Mouse (Mus musculus) right cerebral cortex, postnatal 4 days (tissue): Measurements from ENCODE around the gene Rbm20.

ENCODE experiments used
- DNase-seq: peaks from one replicate; pipeline ENCODE4 v3.0.0-alpha.2; 2022

Rbm20 gene

GRCm38 (mm10) chr19:53674131-53674925 is 2.8 kb upstream of the Rbm20 start:
- DNase-seq: no peak

GRCm38 (mm10) chr19:53676228-53676627 is 878 bp upstream of the Rbm20 start:
- no peak for DNase-seq

DNA sequence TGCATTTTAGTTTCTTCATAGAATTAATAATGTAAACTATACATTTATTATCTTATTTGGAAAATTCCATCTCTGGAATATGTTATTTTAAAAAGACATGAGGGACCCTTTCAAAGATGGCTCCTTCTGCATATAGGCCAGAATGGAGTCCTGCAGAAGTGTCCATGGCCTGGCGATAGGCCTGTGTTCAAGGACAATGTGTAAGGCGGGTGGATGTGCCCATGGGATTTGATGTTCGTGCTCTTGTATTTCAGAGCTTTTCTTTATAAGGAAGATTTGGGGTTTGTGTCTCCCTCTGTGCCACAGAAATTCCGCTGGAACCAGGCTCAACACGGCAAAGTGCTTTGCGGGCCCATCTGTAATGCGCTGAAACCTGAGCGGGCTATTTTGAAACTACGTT is 2.1 kb downstream of the Rbm20 start:
- DNase-seq: no peak

DNA sequence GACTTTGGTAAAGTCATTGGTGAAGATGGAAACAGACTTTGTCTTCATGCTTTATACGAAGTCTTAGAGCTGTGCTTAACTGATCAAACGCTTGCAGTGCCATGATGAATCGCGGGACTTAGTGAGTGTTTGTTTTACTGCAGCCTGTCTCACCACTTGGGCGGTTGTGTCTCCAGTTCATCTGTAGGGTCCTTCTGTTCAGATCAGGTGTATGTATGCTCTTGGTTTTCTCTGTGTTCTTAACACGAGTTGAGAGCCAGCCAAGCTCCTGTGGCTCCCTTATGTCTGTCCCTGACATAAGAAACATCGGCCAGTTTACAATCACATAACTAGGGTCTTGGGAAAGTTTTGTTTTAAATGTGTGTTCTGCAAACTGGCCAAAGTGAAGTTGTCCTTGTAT is 2.9 kb downstream of the Rbm20 start:
- DNase-seq: no peak

DNA sequence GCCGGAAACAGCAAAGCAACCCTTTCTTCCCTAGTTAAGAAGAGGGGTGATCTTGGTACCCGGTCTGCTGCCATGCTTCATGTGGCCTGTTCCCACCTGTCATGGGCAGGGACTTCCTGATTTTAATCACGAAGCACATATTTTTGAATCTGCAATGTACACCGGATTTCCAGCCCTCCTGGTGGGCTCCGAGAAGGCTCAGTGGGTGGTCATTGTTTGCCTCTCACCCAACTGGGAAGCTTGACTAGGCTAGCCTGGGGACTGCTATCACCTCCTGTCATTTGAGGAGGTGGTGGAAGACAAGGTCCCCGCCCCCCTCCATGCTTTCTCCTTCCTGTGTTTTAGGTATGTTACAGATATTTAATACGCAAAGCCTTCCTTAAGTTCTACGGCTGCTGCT is 5.3 kb downstream of the Rbm20 start:
- no peak for DNase-seq

DNA sequence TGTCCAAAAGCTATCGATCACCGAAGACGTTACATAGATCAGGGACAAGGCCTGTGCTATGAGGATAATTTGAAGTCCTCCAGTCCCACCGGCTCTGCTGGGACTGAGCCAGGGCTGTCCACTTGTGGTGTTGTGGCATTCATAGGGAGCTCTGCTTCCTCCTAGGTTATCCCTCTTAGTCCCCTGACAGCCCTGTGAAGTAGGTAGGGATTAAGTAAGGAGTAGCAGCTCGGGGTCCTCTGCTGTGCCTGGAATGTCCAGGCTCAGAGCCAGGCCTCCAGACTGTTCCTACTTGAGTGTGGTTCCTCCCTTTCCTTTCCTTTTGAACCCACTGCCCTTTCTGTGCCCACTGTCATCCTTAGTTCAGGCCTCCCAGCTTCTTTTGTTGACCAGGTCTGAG is 10.5 kb downstream of the Rbm20 start:
- DNase-seq: no peak

DNA sequence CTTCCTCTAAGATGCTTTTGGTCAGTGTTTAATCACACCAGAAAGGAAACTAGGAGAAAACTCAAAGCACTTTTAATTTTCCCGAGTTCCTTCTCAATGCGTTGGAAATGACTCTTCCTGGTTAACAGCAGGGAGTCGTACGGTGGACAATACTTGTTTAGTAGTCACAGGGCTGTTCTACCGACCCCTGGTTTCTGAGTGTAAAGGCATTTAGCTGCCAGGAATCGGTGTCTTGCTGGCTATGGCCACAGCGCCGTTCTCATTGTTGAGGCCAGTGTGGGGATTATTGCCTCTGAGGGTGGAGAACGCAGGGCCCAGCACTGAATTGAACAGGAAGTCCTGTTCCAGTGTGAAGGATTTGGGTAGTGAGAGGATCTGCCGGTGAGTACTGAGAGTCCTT is 13.7 kb downstream of the Rbm20 start:
- DNase-seq: no peak

DNA sequence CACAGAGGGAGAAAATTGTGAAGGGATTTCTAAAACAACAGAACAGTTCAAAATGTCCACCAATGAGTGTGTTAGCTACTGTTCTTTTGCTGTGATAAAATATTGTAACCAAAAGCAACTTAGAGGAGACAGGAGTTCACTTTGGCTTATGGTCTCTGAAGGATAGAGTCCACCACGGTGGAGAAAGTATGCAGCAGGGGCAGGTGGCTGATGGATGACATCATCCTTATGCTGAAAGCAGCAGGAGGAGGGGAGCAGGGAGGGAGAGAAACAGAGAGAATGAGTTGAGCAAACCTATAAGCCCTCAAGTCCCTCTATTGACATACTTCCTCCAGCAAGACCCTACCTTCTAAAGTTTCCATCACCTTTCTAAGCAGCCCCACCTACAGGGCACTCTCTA is 16.9 kb downstream of the Rbm20 start:
- no peak for DNase-seq

DNA sequence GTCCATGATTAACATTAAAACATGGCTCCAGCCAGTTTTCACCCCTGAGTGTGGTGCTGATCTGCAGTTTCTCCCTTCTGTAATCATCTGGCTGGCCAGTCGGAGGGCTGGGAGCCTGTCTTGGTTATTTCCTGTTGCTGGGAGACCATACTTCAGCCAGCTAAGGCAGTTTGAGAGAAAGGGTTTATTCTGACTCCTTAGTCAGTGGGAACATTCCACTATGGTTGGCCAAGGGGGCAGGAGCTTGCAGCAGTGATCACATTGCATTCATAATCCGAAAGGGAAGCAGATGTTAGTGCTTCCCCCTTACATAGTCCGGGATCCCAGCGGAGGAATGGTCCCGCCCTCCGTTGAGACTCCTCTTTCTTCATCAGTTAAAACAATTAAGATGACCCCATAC is 19.0 kb downstream of the Rbm20 start:
- no peak for DNase-seq

DNA sequence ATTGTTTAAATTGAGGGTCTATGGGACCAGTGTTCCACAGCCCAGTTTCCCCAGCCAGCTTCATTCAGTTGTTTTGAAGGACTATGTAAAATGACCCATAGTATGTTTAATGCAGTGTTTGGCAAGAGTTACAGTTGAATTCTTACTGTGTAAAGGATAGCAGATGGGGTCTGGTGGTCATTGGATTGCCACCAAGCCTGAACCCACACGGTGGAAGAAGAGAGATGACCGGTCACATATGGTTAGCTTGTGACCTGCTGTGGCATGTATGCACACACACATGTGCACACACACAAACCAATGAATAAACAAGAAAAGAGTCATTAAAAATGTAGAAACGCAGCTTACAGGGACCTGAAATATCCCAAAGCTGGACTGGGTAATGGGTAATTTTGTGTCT is 19.5 kb downstream of the Rbm20 start:
- DNase-seq: no peak

DNA sequence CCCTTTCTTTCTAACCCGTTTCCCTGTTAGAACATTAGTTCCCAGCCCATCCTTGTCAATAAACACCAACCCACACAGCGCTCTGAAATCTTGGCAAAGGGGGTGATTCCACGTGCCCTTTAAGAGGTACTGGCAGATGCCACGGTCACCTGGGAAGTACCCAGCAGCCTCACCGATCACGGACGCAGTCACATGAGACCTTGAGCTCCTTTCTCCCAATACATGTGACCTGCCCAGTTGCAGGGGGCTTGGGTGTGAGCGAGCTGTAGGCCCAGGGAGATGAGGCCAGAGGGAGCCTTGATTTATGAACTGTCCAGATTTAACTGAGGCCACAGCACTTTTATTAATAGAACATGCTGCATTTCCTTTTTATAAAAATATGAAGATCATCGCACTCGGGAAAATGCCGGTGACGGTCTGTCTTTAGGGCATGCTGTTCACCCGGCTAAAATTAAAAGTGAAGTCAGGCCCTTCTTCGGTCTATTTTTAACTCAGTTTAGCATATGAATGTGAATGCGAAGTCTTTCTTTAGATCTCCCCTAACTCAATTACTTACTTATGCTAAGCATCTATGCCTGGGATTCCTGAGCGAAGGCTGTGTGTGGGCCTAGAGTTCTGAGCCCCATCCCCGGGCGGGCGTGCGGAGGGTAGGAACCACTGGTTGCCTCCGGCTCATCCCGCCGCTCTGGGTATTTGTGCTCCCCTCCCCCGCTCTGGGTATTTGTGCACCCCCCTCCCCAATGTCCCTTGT is 20.4 kb downstream of the Rbm20 start:
- DNase-seq: no peak

DNA sequence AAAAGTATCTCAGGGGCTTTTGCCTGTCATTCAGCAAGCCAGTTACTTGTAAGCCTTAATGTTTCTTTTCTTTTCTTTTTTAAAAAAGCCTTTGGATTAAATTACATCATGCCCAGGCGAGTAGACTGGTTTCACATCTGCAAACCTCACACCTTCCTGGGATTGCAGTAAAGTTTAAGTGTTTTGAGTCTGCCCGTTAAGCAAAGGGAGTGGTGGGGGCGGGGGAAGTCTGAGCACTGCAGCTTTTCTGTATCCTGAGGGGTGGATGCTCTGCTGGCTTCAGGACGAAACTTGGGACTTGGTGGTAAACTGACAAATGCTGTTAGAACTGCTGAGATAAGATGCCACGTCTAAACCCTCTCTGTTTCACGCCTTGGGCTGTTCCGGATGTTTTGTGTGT is 22.6 kb downstream of the Rbm20 start:
- DNase-seq: no peak

GRCm38 (mm10) chr19:53701434-53701833 is 24.3 kb downstream of the Rbm20 start:
- no peak for DNase-seq

DNA sequence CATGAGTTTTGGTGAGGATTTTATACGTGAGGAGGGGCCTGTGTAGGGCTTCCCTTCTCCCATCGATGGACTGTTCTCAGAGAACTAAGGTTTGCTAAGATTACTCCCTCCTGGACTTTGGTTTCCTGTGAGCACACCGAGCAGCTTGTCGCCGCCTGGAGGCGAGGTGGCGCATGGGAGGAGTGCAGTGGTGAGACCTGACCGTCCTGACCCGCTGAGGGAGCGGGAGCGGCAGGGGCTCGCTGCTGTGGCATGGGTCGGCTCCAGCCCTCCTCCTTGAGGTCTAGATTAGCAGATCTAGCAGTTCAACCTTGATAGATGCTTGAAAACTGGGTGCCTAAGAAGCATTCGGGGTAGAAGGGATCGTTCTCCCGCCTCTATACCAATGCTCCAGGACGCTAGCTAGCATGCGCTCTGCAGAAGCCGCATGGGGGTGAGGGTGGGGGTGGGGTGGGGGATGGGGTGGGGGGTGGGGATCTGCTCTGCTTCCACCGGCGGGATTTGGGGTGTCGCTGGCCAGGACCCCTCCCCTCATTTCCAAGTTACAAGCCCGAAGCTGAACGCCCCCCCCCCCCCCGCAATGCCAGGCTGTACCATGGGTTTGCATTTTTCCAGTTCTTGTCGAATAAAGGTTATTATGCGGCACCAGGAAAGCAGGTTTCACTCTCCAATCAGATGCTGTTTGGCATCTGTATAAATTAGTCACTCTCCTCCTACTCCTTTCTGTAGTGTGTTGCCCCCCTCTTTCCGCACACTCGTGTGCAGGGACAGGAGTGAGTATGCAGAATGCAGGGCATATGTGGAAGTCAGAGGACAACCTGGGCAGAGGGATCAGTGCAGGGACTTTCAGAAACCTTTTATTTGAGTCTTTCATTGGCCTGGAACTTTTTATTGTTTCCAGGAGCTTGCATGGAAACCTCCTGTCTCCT is 28.1 kb downstream of the Rbm20 start:
- peak; percentile 65 for DNase-seq

GRCm38 (mm10) chr19:53708401-53708800 is 31.3 kb downstream of the Rbm20 start:
- no peak for DNase-seq

GRCm38 (mm10) chr19:53710861-53711260 is 33.8 kb downstream of the Rbm20 start:
- no peak for DNase-seq

DNA sequence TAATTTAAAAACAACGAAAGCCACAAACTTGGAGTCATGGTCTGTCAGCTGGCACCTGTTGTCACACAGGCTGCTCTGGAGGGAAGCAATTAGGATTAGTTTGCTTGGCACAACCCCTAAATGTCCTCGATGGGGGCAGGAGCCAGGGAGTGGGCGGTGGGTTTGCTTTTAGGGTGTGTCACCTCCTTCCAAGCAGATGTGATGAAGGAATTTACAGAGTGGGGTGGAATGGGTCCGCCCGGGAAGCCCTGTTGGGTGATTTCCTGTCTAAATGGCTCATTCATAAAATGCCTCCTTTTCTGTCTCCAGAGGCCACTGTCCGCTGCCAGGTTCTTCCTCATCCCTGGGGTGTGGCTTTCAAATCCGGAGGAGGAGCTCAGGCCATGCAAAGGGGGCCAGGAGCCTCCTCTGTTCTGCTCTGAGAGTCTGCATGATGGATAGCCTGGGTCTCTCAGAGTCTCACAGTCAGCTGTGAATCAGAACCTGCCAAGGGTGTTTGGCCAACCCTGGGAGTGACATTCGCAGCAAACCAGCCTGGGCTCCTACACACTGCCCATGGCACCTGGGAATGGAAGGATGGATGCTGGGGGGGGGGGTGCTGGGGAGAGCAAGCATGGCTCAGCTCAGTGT is 34.3 kb downstream of the Rbm20 start:
- DNase-seq: no peak

- no peak for DNase-seq
Observed at GRCm38 (mm10) chr19:53712297-53713025, 35.4 kb downstream of the Rbm20 start.

DNA sequence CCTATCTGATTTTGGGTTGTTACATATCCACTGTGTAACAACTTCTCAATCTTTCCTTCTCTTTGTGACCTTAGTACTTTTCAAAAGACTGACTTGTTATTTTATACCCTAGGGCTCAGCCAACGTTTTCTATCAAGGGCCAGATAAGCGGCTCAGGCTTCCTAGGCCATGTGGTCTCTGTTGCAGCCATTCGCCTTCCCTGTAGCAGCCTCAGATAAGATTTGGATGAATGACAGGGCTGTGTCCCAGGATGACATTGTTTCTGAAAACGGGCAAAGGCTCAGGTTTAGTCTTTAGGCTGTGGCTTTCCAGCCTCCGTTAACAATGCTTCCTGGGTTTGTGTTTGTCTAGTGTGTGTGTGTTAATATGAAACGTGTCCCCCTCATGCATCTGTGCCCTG is 36.3 kb downstream of the Rbm20 start:
- DNase-seq: no peak

DNA sequence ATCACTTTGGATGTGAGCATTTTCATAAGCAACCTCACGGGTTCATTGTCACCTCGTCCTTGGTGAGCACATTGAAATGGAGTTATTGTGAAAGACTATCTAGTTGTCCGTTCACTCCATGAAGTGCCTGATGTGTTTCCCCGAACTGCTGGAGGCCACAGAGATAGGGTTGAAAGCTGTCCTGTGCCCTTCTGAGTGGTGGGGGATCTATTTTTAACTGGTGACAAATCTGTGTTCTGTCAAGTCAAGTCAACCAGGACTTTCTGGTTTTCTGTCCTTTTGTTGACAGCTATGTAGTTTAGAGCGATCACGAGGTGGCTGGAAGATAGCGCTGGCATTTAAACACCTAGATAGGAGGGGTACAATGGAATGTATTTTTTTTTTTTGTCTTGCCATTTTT is 39.4 kb downstream of the Rbm20 start:
- DNase-seq: no peak

GRCm38 (mm10) chr19:53717364-53717763 is 40.3 kb downstream of the Rbm20 start:
- no peak for DNase-seq

DNA sequence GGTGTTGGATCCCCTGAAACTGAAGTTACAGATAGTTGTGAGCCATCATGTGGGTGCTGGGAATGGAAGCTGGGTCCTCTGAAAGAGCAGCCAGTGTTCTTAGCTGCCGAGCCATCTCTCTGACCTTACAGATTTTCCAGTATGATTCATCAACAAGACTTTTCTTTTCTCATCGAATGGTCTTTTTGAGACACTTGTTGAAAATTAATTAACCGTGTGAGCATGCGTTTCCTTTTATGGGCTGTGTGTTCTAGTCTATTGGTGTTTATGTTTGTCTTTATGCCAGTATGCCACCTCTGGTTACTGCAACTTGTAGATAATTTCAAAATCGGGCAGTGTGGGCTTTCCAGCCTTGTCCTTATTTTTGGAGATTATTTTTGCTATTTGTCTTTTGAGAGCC is 45.1 kb downstream of the Rbm20 start:
- DNase-seq: no peak
